Mouse (Mus musculus): Measurements from ENCODE around the gene Pik3cd.
A peak's percentile ranks its signal among the peaks of the same experiment; 100 is the strongest.

Gene Pik3cd

GRCm38 (mm10) chr4:149689822-149690700, 12.3 kb downstream of the Pik3cd start:
- DNase-seq (ENCODE audit: low spot score in 2 of 2), result no peak

- no peak for DNase-seq (ENCODE audit: low spot score in 2 of 2)
Measured at GRCm38 (mm10) chr4:149688861-149689260, 13.5 kb downstream of the Pik3cd start.

GRCm38 (mm10) chr4:149684841-149685623, 17.3 kb downstream of the Pik3cd start:
- no peak for DNase-seq (ENCODE audit: low spot score in 2 of 2)

- no peak for DNase-seq (ENCODE audit: low spot score in 2 of 2)
Measured at GRCm38 (mm10) chr4:149683875-149684274, 18.5 kb downstream of the Pik3cd start.

- no peak for DNase-seq (ENCODE audit: low spot score in 2 of 2)
Measured at GRCm38 (mm10) chr4:149679056-149679770, 23.2 kb downstream of the Pik3cd start.

- DNase-seq (ENCODE audit: low spot score in 2 of 2), result no peak
Measured at GRCm38 (mm10) chr4:149678006-149678405, 24.4 kb downstream of the Pik3cd start.

DNA sequence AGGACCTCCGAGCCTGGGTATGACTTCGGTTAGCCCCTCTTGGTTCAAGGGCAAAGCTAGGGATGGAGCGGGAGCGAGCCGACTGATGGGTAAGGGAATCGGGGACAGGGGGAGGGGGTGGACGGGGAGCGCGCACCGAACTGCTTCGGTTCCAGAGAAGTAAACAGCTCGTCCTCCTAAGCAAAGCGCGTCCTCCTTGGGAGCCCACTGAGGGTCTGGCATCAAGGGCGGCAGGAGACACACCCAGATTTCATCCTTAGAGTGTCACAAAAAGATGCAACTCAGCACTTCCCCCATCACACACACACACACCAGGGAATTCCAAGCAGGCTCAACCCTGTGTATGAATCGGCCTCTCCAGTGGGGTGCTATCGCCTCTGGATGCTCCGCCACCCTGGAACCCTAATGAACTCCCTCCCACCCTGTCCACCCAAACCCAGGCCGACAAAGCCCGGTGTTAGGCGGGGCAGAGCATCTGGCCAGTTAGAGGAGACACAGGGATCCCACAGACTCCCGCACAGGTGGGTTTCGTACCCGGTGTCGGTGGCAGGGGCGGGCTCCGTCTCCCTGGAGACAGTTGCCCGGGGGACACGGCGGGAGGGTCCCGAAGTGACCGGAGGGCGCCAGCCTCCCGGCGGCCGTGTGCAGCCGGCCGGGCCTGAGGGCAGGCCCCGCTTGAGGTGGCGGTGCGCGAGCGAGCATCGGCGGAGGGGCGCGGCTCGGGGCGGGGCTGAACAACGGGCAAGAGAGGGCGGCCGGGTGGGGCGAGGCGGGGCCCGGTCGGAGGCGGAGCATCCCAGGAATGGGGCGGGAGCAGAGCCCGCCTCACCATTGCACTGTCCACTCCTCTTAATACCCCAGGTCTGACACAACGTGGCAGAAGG, 26.8 kb downstream of the Pik3cd start:
- peak in 1 of 2 experiments; percentile 57 for DNase-seq (ENCODE audit: low spot score in 2 of 2)

DNA sequence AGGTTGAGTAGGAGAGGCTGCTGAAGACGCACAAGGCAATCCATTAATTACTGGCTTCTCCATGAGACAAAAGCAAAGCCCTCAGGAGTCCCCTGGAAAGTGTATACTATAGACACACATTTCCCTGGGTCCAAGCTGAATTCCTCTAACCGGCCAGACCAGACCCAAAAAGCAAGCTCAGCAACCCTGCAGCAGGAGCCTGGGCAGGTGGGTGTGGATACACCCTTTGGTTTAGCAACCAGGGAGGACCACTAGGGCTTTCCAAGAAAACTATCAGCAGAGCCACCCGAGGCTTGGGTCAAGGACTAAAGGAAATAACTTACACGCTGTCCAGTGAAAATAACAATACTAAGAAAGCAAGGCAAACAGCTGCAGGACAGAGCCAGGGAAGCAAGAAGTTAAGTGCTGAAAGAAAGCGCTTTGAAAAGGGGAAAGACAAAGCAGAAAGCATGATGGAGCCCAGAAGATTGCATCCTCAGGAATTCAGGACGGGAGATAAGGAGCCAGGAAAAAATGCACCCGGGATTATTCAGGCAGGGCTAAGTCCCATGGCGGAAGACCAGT, 27.5 kb downstream of the Pik3cd start:
- DNase-seq (ENCODE audit: low spot score in 2 of 2), result no peak

GRCm38 (mm10) chr4:149672747-149673146, 29.6 kb downstream of the Pik3cd start:
- no peak for DNase-seq (ENCODE audit: low spot score in 2 of 2)

- DNase-seq (ENCODE audit: low spot score in 2 of 2), result no peak
Measured at GRCm38 (mm10) chr4:149671175-149671574, 31.2 kb downstream of the Pik3cd start.

DNA sequence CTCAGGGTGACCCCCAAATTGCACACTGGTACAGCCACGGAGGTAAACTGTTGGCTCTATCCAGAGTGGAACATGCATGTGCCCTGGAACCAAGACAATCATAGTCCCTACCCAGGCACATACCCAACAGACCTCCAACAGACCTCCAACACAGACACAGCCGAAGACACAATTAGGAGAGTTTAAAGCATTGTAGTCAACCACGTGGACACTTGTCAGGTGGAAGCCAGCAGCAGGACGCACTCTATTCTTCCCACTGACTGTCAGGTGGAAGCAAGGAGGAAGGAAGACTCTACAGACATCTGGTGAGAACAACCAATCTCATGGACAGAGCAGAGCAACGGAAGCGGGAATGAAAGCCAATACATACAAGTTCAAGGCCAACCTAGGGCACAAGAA, 36.7 kb downstream of the Pik3cd start:
- no peak for DNase-seq (ENCODE audit: low spot score in 2 of 2)

DNA sequence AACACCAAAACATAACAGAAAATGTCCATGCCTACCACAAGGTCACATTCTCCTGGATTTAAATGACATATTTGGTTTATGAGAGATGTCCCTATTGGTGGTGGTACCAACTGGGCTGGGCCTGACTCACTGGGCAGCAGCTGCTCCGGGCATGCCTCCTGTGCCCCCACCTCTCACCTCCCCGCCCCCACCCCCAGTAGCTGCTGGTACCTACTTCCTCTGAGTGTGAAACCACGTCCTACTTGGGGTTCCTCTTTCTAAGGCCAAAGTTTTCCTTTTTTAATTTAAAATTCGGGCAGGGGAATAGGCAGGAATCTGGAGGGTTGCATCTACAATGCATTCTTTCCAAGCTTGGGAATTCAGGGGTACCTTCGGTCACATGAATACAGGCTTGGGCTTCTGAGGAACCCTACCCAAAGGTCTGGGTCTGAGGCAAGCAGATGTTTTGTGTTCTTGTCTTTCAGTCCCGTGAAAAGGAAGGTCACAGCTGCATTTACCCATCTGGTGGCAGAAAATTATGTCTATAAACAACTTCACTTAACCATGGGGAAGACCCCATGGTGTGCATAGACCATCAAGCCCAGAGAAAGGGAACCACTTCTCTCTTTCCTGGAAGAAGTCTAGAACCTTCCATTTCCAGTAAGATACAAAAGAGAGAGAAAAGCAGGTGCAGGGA, 37.2 kb downstream of the Pik3cd start:
- no peak for DNase-seq (ENCODE audit: low spot score in 2 of 2)

DNA sequence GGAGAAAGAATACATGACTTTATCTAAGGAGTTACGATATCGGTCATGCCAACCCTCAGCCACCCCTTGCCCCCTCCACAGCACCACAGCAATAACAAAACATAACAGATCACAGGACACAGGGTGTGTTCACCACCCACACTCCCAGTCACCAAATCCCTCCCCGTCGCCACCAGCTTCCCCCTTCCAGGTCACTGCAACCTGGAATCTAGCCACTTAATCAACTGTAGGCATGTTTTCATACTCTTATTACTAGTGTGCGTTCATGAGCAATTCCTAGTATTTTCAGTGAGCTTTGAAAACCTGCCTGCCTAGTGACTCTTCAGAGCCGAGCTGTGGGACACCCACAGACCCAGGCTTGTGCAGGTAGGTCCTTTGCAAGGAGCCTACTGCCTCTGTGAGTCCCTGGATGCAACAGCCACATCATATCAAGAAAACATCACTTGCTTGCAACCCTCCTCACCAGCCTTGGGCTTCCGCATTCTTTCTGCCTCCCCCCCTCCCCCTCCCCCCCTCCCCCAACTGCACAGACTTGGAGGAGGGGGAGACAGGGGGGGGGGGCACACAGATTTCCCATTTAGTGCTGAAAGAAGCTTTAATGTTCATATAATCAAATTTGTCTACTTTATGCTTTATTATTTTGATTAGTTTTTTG, 38.4 kb downstream of the Pik3cd start:
- DNase-seq (ENCODE audit: low spot score in 2 of 2), result no peak

DNA sequence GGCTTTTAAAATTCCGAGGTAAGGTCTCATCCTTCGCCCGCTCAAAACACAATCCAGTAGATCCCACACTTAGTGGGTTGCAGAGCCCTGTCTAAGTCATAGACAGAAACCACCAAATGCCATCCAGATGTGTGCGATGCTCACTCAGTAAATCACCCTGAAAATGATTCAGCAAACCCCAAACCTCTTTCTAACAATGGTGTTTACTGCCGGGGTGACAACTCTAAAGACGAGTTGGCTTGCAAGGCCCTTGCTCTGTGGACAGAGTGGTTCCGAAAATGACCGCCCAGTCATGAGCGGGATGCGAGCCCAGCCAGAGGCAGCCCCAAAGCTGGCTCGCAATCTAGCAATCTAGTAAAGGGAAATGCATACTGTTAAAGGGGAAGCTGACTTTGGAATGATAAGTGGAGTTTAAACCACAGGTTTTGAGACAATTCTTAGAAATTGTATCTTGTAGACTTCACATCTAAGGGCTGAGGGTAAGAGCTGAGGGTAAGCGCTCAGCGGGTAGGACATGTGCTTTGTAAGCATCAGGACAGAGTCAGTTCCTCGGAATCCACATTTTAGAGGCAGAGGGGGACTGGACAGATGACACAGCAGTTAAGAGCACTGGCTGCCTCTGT, 40.3 kb downstream of the Pik3cd start:
- DNase-seq (ENCODE audit: low spot score in 2 of 2), result no peak

- no peak for DNase-seq (ENCODE audit: low spot score in 2 of 2)
Measured at GRCm38 (mm10) chr4:149660598-149660997, 41.8 kb downstream of the Pik3cd start.

DNA sequence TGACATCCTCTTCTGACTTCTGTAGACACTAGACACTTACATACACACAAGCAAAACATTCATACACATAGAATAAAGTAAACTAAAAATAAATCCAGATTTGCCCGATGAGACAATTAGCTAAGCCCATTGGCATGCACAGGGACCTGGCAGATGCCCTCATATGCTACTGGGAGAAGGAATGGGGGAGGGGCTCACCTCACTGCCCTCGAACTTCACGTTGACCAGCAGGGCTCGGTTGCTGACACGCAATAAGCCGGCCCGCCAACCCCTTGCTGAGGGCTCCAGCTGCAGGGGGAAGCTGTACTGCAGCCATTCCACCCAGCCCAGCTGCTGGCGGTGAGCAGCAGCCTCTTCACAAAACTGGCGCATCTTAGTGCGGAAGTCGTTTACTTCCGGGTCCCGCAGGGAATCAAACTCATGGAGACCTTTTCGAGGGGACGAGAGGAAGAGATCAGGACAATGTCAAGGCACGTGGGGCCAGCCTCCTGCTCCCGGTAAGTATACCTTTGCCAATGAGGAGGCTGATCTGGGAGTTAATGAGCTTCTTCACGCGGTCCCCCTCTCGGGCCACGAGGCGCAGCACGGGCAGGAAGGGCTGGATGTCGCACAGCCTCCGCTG, 42.8 kb downstream of the Pik3cd start:
- no peak for DNase-seq (ENCODE audit: low spot score in 2 of 2)

GRCm38 (mm10) chr4:149657858-149658416, 44.4 kb downstream of the Pik3cd start:
- DNase-seq (ENCODE audit: low spot score in 2 of 2), result no peak

- no peak for DNase-seq (ENCODE audit: low spot score in 2 of 2)
Measured at GRCm38 (mm10) chr4:149654232-149654631, 48.1 kb downstream of the Pik3cd start.

Data from frontal cortex, postnatal 25 days (tissue).